Mouse (Mus musculus) embryonic fibroblast, embryonic 13.5 days (primary cell): ENCODE measurements at regions not wholly inside any gene's neighbourhood (a gene's known extent, or its start where the extent isn't known, plus 50 kb on each side); places are given as distances from the start of the nearest gene placed in this dataset.

Experiments used
- CTCF ChIP-seq: IDR thresholded peaks from 2 replicates; pipeline ENCODE4 v1.5.1; 2011; ENCODE audit warnings: mild to moderate bottlenecking, control low read depth, low read length, moderate library complexity, borderline replicate concordance; ENCODE audit not compliant: insufficient read depth
- POLR2A ChIP-seq: IDR thresholded peaks from 2 replicates; pipeline ENCODE4 v1.6.1; 2011; ENCODE audit warnings: low read depth, mild to moderate bottlenecking, control low read depth, low read length, moderate library complexity

- TF ChIP-seq POLR2A (no peak), CTCF (no peak)
Measured at GRCm38 (mm10) chr15:67386896-67387295, 886.2 kb upstream of the Lrrc6 start.
